Mouse (Mus musculus) ZHBTc4 (cell line): ENCODE measurements around the gene Efemp2.

Experiments used
- DNase-seq: peaks from one replicate; pipeline ENCODE4 v3.0.0-alpha.2; 2011; ENCODE audit warnings: low read depth, low spot score

Gene Efemp2

GRCm38 (mm10) chr19:5496052-5496370 is 22.3 kb downstream of the Efemp2 start:
- DNase-seq = no peak

- no peak for DNase-seq
Observed at GRCm38 (mm10) chr19:5500330-5500875, 26.6 kb downstream of the Efemp2 start.

GRCm38 (mm10) chr19:5503687-5504086 is 29.9 kb downstream of the Efemp2 start, which contains the start of gene 1700020D05Rik:
Gene 1700020D05Rik, minus strand, starts transcription at chr19:5503787.
- DNase-seq = no peak

DNA sequence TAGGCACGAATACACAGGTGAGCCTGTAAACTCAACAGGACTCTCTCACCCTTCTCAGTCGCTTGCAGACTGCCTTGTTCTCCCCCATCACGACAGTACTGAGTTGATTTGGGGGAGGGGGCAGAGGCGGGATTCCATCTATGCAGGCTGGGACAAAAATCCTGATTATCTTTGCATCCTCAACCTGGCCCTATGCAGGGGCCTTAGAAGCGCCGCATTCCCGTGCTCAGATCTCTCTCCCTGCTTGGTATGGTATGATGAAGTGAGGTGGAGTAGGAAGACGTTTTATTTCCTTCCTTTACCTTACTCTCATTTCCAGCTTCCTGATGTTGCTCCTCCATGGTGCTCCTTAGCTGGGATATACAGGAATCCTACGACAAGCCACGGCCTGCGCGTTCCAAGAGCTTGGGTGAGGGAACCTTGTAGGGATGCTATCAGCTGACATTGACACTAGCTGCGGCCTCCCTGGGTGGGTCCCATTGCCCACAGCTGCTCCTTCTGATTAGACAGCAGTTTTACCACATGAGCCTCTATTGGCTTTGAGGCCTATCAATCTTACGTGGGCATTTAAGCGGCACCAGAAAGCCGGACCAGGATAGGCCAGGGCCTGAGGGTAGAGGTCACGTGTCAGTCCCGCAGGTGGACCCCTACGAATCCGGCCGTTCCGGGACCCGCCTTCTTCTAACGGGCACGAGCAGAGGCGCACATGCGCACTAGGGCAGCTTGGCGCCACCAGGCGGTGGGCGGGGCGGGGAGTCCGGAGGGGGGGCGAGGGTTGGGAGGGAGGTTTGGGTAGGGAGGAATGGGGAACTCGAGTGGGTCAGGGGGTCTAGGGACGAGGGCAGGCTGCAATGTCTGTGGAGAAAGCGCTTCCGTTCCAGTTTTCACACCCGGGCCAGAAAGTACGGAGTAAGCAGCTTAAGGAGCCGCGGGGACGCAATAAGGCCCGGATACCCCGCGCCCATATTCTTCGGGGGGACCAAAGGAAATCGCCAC is 36.6 kb downstream of the Efemp2 start, which contains the start of gene Snx32:
Gene Snx32 (minus strand): TSS at position 508 of the 996 bp plus-strand sequence.
- DNase-seq = peak; percentile 99

DNA sequence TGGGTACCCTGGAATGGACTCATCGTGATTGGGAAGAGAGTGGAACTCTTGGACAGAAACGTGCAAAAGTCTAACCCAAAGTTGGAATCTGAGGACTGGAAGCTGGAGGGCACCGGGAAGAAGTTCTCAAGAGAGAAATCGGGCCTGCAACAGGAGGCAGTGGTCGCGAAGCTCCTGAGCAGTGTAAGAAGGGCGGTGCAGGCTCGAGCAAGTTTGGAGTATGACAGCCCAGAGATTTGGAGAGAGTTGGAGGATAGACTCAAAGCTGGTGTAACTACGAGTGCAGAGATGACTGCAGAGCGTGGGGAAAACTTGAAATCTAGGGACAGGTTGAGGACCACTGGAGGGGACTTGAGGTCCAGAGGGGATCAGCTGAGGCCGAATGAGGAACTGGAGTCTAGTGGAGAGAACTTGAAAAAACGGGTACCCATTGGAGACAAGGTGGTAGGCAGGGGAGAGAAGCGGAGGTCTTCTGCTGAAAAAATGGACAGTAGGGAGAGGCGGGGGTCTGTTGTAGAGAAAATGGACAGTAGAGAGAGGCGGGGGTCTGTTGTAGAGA is 37.4 kb downstream of the Efemp2 start:
- DNase-seq = peak; percentile 42

DNA sequence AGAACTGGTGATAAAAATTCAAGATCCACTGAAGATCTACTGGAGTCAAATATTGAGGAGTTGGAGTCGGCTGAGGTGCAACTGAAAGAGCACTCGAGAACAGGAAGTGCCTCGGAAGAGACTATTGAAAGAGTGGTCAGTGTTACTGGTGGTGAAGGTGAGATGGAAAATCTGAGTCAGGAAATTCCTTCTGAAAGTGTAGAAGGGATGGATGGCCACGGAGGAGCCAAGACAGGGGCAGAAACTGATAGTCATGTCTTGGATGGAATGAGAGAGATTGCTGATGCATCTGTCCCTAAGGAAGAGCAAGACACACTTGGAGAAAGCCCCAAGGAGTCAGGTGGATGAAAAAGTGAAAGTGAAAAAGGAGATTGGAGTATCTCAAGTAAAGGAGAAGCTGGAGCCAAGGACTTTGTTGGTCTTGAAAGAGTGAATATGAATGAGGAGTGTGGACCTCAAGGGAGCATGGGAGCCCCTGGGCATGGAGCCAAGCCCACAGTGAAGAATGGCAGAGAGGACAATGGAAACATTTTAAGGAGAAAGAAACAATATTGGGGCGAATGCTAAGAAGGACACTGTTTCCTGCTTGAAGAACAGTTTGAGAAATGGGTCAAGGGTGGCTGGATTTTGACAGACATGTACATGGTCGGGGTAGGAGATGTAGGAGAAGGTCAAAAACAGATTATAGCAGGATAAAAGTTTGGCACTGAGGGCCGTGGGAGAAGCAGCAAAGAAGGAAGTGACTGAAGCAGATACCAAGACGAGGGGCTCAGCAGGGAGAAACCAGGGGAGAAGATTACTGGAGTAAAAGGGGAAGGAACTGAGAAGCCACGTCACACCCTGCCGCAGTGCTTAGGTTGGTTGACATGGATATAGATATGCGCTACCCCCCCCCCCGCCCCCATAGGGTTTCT is 38.6 kb downstream of the Efemp2 start:
- DNase-seq = no peak

DNA sequence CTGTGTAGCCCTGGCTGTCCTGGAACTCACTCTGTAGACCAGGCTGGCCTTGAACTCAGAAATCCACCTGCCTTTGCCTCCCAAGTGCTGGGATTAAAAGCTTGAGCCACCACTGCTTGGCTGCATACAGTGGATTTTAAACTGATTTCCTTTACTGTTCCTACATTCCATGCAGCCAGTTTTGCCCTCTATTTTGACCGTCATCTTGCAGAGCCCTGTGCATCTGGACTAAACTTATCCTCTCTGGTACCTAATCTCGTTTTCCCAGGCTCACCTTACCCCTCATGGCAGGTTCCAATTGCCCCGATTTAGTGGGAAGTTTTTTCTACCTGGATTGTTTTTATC is 39.2 kb downstream of the Efemp2 start:
- no peak for DNase-seq

GRCm38 (mm10) chr19:5515840-5516777 is 42.4 kb downstream of the Efemp2 start:
- DNase-seq = peak; percentile 48

DNA sequence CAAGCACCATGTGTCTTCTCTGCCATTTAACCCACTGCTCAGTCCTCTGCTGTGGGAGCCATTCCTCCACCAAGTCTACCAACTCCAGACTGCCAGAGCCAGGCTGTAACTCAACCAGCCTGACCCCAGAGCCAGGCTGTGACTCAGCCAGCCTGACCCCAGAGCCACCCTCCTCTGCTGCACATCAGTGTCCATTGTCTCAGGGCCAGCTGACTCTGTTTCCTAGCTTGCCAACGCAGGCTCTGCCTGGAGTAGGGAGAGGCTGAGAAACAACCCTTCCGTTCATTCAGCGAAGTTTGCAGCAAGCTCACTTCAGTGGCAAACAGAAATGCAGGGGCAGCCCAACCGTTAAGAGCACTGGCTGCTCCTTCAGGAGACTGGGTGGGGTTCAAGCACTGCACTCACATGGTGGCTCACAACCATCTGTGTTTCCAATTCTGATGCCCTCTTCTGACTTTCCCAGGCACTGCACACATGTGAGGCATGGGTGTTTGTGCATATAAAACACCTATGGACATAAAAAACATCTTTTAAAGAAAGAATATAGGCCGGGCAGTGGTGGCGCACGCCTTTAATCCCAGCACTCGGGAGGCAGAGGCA is 43.3 kb downstream of the Efemp2 start:
- DNase-seq = peak; percentile 67

GRCm38 (mm10) chr19:5518721-5519120 is 45.0 kb downstream of the Efemp2 start:
- no peak for DNase-seq

DNA sequence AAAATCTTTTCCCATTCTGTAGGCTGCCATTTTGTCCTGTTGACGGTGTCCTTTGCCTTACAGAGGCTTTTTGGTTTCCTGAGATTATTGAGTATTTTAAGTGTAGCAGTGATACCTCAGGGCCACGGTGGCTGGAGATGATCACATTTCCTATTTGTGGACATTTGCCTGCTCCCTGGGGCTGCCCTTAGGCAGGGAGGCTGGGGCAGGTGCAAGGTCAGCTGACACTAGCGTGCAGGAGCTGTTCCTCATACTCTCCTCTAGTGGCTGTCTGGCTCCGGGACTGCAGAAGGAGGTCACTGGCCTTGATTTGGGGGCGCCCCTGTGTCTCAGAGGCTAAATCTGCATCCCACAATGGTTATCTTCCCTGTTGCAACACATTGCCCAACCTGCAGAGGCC is 51.5 kb downstream of the Efemp2 start:
- no peak for DNase-seq

DNA sequence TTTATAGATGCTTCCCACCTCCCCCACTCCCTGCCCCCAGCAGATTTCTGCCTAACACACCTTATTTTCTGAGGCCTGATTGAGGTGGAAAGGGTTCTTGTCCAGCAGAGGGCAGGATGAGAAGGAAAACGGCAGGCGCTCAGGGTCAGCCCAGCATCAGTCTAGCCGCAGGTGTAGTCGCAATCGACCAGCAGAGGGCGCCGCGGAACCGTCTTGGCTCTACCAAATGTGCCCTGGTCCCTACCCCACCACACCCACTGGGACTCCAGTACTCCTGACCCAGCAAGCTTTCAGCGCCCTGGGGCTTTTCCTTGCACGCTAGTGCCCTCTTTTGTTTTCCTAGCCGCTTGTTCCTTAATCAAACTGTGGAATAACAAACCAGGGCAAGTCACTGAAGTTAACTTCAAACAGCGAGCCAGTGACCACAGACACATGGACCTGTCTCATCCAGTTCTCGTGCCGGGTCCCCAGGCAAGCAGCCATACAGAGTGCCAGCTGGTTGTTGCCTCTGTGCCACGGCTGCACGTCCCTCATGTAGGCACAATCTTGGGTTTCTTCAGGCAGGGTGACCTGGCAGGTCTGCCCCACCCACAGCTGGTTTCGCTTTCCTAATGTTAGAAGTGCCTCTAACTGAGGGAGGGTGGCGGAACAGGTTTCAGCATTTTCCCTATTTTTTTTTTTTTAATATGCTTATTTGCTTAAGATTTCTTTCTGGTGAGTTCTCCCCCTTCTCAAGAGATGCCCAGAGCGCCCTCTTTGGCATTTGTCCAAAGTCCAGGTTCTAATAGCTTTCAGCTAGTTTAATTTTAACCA is 55.8 kb downstream of the Efemp2 start:
- peak; percentile 98 for DNase-seq

DNA sequence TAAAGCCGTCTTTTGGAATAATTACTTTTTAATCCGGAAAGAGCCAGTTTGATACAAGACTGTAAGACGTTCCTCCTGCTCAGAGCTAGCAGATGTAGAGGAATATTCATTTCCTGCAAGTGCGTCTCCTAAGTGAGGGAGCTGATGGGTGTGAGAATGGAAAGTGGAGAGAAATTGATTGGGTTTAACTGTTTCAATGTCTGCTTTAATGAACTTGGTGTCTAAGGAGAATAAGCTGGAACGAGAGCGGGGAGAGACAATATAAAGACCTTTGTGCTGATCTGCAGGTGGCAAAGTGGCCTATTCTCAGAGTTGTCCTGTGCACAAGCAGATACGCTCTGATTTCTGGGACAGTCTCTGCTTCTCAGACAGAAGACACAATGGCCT is 56.4 kb downstream of the Efemp2 start:
- no peak for DNase-seq
